Mouse (Mus musculus) embryonic facial prominence, embryonic 15.5 days (tissue): ENCODE data around the gene Kalrn. TPM values are rescaled to one million over a fixed set of nuclear protein-coding genes. Genes with fewer than 3 reads are reported as not detected.

Experiments
- ATAC-seq: fragments of 200-750 bp; cut with Nextera tagmentation; 2 replicates; pipeline ENCODE4 v1.8.0; 2017; ENCODE audit warnings: low read depth, moderate TSS enrichment; ENCODE audit not compliant: insufficient number of reproducible peaks, low FRiP score, low TSS enrichment
- H3K27ac ChIP-seq: fragments of 300-500 bp; sonication (generic); replicated peaks from 2 replicates; pipeline ENCODE4 v1.5.1; 2015; ENCODE audit warnings: mild to moderate bottlenecking, inconsistent platforms
- H3K27me3 ChIP-seq: fragments of 300-500 bp; sonication (generic); 2 replicates; pipeline ENCODE4 v1.6.1; 2015; ENCODE audit warnings: inconsistent platforms
- H3K36me3 ChIP-seq: fragments of 300-500 bp; sonication (generic); 2 replicates; pipeline ENCODE4 v1.6.1; 2015; ENCODE audit warnings: mild to moderate bottlenecking, inconsistent platforms
- H3K4me1 ChIP-seq: fragments of 300-500 bp; sonication (generic); 2 replicates; pipeline ENCODE4 v1.6.1; 2015; ENCODE audit warnings: inconsistent platforms
- H3K4me2 ChIP-seq: fragments of 300-500 bp; sonication (generic); replicated peaks from 2 replicates; pipeline ENCODE4 v1.6.1; 2015; ENCODE audit warnings: mild to moderate bottlenecking, inconsistent platforms
- H3K4me3 ChIP-seq: fragments of 300-500 bp; sonication (generic); replicated peaks from 2 replicates; pipeline ENCODE4 v1.5.1; 2015; ENCODE audit warnings: mild to moderate bottlenecking, inconsistent platforms
- H3K9ac ChIP-seq: fragments of 300-500 bp; sonication (generic); 2 replicates; pipeline ENCODE4 v1.6.1; 2015; ENCODE audit warnings: inconsistent platforms
- H3K9me3 ChIP-seq: fragments of 300-500 bp; sonication (generic); replicated peaks from 2 replicates; pipeline ENCODE4 v1.6.1; 2016; ENCODE audit warnings: inconsistent platforms
- WGBS: fragments of 180-500 bp; shearing (Covaris S2); methylation state at CpG from one replicate; pipeline ENCODE4 v1.1.7; 2015; 5-methylcytosine and 5-hydroxymethylcytosine counted together
- polyA plus RNA-seq: library from polyadenylated mRNA; unstranded; fragments of >200 nt; fragmentation: Nextera tagmentation; extraction: Ambion mirVana; gene quantifications from 2 replicates; pipeline ENCODE4 v1.2.1, GENCODE M21; 2015

Gene Kalrn
- polyA plus RNA-seq, result 12.7 and 14.3 TPM in 2 replicates

DNA sequence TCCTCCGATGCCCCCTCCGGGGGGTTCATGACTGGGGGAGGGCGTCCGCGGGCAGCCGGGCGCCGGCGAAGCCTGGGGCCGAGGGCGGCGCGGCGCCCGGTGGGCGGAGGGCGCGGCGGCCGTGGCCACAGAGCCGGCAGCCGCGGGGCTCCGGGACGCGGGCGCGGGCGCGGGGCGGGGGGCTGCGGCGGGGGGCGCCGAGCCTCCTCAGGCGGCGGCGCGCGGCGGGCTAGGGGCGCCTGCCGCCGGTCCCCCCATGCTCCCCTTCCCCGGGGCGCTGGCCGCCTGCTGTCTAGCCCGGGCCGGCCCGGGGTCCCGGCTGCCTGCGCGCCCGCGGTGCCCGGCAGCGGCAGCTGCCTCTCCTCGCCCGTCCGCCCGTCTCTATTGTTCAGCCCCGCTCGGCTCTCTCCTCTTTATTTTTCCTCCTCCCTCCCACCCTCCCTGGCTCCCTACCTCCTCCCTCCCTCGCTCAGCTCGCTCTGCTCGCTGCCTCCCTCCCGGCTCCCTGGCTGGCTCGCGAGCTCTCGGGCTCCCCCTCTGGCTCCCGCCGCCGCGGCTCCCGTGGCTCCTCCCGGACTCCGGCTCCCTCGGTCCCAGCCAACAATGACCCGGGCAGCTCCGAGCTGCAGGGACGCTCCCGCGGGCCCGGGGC lies at the start of gene Kalrn:
Gene Kalrn (minus strand): TSS at position 382 of the 652 bp plus-strand sequence.
- Histone ChIP-seq H3K36me3 (no peaks in the 10 kb centered on the region), H3K4me2 (peak within 1 kb of the TSS; percentile 90), H3K4me3 (peak within 1 kb of the TSS; percentile 84), H3K4me1 (peaks cover 19% of the 10 kb centered on the region), H3K27me3 (no peaks in the 10 kb centered on the region), H3K9me3 (no peaks in the 10 kb centered on the region), H3K27ac (peak within 1 kb of the TSS; percentile 93), H3K9ac (peak within 1 kb of the TSS; percentile 93)
- under 1% methylated on average over 52 of the region's 84 CpGs for WGBS
- ATAC-seq, result peak; percentile 97

DNA sequence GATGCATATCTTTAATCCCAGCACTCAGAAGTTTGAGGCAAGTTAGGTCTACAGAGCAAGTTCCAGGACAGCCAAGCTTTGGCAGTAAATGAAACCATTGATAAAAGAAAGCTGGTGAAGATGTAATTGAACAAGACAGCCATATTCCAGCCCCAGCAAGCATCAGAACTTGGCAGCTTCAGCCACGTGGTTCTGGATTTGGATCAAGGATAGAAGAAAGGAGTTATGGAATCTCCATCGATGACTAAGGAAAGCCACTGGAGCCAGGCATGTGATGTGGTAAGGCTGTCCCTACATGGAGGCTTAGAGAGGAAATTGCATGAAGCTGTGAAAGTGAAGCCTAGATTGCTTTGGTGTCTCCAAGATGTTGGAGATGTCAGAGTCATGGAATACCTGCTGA lies 40.7 kb upstream of the Kalrn start:
- 70% methylated on average over 2 of the region's 2 CpGs for WGBS

DNA sequence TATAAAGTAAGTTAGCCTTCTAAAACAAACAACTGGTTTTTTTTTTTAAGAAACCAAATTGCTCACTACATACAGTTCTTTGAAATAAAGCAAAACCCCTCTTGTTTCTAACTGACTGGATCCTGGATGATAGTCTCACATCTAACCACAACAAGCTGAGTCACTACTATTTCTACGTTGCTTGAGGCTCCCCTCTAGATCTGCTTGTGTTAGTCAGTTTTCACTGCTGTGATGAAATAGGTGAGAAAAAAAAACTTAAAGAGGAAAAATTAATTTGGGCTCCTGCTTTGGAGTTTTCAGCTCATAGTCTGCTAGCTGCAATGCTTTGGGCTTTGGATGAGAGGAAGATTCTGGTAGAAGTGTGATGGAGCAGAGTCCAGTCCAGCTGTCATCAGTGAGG lies 36.8 kb upstream of the Kalrn start:
- no peak overlapping the region for H3K4me3 ChIP-seq
- no peak for ATAC-seq
- H3K4me2 ChIP-seq, result no peak overlapping the region
- H3K9me3 ChIP-seq, result no peaks in the 10 kb centered on the region
- WGBS, result 55% methylated on average over 1 of the region's 1 CpGs
- H3K27me3 ChIP-seq, result no peaks in the 10 kb centered on the region
- no peaks in the 10 kb centered on the region for H3K36me3 ChIP-seq
- no peak overlapping the region for H3K27ac ChIP-seq
- no peaks in the 10 kb centered on the region for H3K4me1 ChIP-seq
- H3K9ac ChIP-seq, result no peak overlapping the region

More for the DNA sequence above, 40.7 kb upstream of the Kalrn start:
- Histone ChIP-seq H3K4me1 (no peaks in the 10 kb centered on the region), H3K4me3 (no peak overlapping the region), H3K4me2 (no peak overlapping the region), H3K36me3 (no peaks in the 10 kb centered on the region), H3K27ac (no peak overlapping the region), H3K27me3 (no peaks in the 10 kb centered on the region), H3K9ac (no peak overlapping the region), H3K9me3 (no peaks in the 10 kb centered on the region)
- no peak for ATAC-seq

DNA sequence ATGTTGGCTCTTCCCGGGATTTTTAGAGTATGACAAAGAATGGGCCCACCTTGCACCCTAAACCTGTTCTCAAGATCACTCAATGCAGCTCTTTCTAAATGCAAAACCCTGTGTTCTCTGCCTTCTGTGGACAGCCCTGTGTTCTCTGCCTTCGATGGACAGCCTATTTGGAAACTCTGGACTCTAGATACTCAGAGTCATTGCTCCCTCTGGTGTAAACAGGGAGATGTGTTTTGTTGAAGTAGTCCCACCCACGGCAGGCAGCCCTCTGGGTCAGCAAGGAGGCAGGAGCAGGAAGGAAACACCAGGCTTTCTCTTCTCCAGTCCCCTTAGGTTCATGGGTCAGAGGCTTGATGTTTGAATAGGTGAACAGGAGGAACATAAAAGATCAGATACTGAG lies 32.3 kb upstream of the Kalrn start:
- ATAC-seq, result no peak
- no peaks in the 10 kb centered on the region for H3K4me1 ChIP-seq
- 31% methylated on average over 3 of the region's 3 CpGs for WGBS

DNA sequence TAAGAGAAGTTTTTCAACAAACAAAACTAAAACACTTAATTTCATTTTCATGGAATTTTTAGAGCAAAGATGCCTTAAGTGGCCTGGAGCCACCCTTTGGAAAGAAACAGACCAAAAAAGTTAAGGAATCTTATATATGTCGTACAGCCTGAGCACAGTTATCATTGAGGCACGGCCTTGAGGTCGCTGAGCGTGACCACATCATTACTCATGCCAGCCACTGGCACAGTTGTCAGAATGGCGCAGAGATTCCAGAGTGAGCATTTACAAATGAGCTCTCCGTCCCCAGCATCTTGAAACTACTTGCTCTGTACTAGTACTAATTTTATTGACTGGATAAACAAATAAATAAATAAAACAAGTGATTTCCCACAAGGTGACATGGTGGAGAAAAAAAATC lies 30.5 kb upstream of the Kalrn start:
- H3K9ac ChIP-seq, result no peak overlapping the region
- H3K4me2 ChIP-seq, result no peak overlapping the region
- H3K4me1 ChIP-seq, result no peaks in the 10 kb centered on the region
- H3K9me3 ChIP-seq, result no peaks in the 10 kb centered on the region
- H3K27ac ChIP-seq, result no peak overlapping the region
- no peaks in the 10 kb centered on the region for H3K36me3 ChIP-seq
- no peak for ATAC-seq
- 57% methylated on average over 6 of the region's 6 CpGs for WGBS
- H3K27me3 ChIP-seq, result no peaks in the 10 kb centered on the region
- H3K4me3 ChIP-seq, result no peak overlapping the region

More for the DNA sequence above, 32.3 kb upstream of the Kalrn start:
- no peaks in the 10 kb centered on the region for H3K9me3 ChIP-seq
- no peaks in the 10 kb centered on the region for H3K36me3 ChIP-seq
- H3K27me3 ChIP-seq, result no peaks in the 10 kb centered on the region
- no peak overlapping the region for H3K27ac ChIP-seq
- no peak overlapping the region for H3K4me2 ChIP-seq
- H3K4me3 ChIP-seq, result no peak overlapping the region
- no peak overlapping the region for H3K9ac ChIP-seq

DNA sequence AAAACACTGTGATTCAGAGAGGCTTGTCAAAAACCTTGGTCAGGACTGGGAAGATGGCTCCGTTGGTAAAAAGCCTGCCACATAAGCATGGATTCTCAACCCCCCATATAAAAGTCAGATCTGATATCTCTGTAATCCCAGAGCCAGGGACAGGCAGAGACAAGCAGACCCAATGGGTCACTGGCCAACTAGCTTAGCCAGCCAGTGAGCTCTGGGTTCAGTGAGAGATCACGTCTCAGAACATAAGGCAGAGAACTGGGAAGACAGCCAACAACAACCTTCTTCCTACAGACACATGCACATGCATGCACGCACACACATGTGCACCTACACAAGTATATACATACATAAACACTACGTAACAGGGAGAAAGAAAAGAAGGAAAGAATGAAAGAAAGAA lies 29.7 kb upstream of the Kalrn start:
- ATAC-seq, result no peak
- H3K27ac ChIP-seq, result no peak overlapping the region
- H3K4me1 ChIP-seq, result no peaks in the 10 kb centered on the region
- H3K9ac ChIP-seq, result no peak overlapping the region
- no peak overlapping the region for H3K4me2 ChIP-seq
- no peaks in the 10 kb centered on the region for H3K27me3 ChIP-seq
- WGBS, result 64% methylated on average over 4 of the region's 4 CpGs
- no peaks in the 10 kb centered on the region for H3K9me3 ChIP-seq
- no peak overlapping the region for H3K4me3 ChIP-seq
- no peaks in the 10 kb centered on the region for H3K36me3 ChIP-seq

DNA sequence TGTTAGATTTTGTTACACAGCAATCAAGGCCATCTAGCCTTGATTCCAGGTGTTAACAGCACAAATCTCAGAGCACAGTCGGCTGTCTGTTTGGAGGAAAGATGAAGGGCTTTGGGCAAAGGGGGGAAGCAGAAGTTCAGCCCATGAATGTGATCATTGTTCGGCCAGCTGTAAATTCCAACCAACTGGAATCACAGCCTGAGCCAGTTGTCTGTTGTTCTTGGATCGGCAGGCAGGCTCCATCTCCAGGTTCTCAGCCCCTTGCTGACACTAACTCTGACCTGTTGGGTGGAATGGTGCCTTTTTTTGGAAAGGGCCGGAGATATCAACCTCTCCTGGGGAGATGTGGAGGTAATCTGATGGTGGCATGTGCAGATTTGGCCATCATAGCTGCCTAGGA lies 28.6 kb upstream of the Kalrn start:
- H3K27ac ChIP-seq, result no peak overlapping the region
- no peaks in the 10 kb centered on the region for H3K4me1 ChIP-seq
- no peak overlapping the region for H3K4me2 ChIP-seq
- no peaks in the 10 kb centered on the region for H3K9me3 ChIP-seq
- 53% methylated on average over 4 of the region's 4 CpGs for WGBS
- H3K4me3 ChIP-seq, result no peak overlapping the region
- ATAC-seq, result no peak
- H3K9ac ChIP-seq, result no peak overlapping the region
- H3K27me3 ChIP-seq, result no peaks in the 10 kb centered on the region
- no peaks in the 10 kb centered on the region for H3K36me3 ChIP-seq

DNA sequence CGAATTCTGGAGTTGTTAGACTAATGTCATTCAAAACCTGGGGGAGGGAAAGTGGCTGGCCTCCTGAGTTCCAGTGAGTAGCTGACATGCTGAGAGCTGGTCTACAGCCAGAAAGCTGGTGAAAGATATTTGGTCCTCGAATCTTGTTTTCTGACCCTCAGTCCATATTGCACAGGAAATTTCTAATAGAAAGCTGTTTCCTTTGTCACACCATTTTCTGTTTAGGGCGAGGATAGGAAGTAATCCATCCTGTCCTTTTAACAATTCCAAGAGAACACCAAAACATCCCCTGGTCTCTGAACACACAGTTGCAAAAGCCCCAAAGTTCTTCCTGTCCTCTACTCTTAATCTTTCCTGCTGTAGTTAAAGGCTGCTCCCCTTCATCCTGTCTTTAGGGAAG lies 22.0 kb upstream of the Kalrn start:
- no peak overlapping the region for H3K27ac ChIP-seq
- no peak for ATAC-seq
- no peaks in the 10 kb centered on the region for H3K27me3 ChIP-seq
- no peaks in the 10 kb centered on the region for H3K9me3 ChIP-seq
- H3K4me2 ChIP-seq, result no peak overlapping the region
- no peaks in the 10 kb centered on the region for H3K36me3 ChIP-seq
- H3K4me1 ChIP-seq, result no peaks in the 10 kb centered on the region
- 27% methylated on average over 3 of the region's 3 CpGs for WGBS
- no peak overlapping the region for H3K4me3 ChIP-seq
- no peak overlapping the region for H3K9ac ChIP-seq

GRCm38 (mm10) chr16:34594597-34595262 lies 21.4 kb upstream of the Kalrn start:
- Histone ChIP-seq H3K36me3 (no peaks in the 10 kb centered on the region), H3K4me2 (no peak overlapping the region), H3K4me3 (no peak overlapping the region), H3K27me3 (no peaks in the 10 kb centered on the region), H3K27ac (no peak overlapping the region), H3K9me3 (no peaks in the 10 kb centered on the region), H3K9ac (no peak overlapping the region), H3K4me1 (no peaks in the 10 kb centered on the region)
- WGBS, result 62% methylated on average over 8 of the region's 8 CpGs
- ATAC-seq, result no peak

GRCm38 (mm10) chr16:34592696-34593095 lies 19.4 kb upstream of the Kalrn start:
- H3K36me3 ChIP-seq, result no peaks in the 10 kb centered on the region
- H3K9me3 ChIP-seq, result no peaks in the 10 kb centered on the region
- no peaks in the 10 kb centered on the region for H3K27me3 ChIP-seq
- no peaks in the 10 kb centered on the region for H3K4me1 ChIP-seq
- WGBS, result 58% methylated on average over 2 of the region's 2 CpGs
- no peak overlapping the region for H3K27ac ChIP-seq
- H3K9ac ChIP-seq, result no peak overlapping the region
- no peak for ATAC-seq
- no peak overlapping the region for H3K4me3 ChIP-seq
- H3K4me2 ChIP-seq, result no peak overlapping the region

DNA sequence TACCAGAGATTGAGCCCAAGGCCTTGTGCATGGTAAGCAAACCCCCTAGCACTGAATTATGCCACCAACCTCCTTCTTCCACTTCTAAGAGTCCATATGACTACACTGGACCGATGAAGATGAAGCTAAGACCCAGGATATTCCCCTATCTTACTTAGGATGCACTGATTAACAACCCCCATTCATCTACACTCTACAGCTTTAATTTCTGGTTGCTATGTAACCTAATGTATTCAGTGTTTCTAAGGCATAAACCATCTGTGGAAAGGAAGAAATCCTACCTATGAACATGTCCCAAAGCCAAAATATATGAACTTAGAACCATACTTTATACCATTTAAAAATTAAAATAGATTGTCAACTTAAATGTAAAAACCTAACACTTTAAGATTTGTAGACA lies 18.6 kb upstream of the Kalrn start:
- no peak overlapping the region for H3K4me3 ChIP-seq
- no peaks in the 10 kb centered on the region for H3K36me3 ChIP-seq
- H3K9ac ChIP-seq, result no peak overlapping the region
- ATAC-seq, result no peak
- H3K4me2 ChIP-seq, result no peak overlapping the region
- H3K4me1 ChIP-seq, result no peaks in the 10 kb centered on the region
- no peak overlapping the region for H3K27ac ChIP-seq
- 96% methylated on average over 1 of the region's 1 CpGs for WGBS
- H3K27me3 ChIP-seq, result no peaks in the 10 kb centered on the region
- no peaks in the 10 kb centered on the region for H3K9me3 ChIP-seq
